29 mouse cellular contexts compared by ENCODE assay signal in the genomic region with DNA sequence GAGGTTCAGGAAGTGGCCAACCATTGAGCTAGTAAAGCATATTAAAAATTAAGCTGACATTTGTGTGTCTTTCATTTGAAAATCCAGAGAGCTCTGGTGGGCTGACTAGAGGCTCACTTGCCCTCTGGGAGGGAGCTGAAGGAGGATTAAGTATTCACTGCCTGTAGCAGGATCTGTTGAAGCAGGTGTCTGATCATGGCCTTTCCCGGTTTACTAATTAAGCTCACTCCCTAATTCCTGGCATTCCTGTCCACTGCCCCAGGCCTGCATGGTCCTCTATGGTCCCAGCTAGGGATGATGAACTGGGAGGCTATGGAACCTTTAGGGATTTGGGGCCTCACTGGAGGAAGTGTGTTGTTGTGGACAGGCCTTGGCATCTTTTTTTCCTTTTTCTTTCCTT. TPM values are rescaled to one million over a fixed set of nuclear protein-coding genes. Genes with fewer than 3 reads are reported as not detected.
DNase-seq lines count a peak whose midpoint lies in the region; ATAC-seq lines count a peak whose summit lies in the region.
"Had no signal": no experiment of that assay in that cellular context is flagged by ENCODE, and none has a peak within 500 bp of the region (broad histone marks: within the 10 kb centered on the region; RNA-seq: fewer than 3 reads in every experiment).

No protein-coding gene starts in this region.

- no peak overlapping the region for H3K9ac ChIP-seq in kidney, embryonic 15.5 days
- H3K9ac ChIP-seq: heart, embryonic 15.5 days; limb, embryonic 12.5 days; lung, embryonic 15.5 days; midbrain, embryonic 12.5 days; neural tube, embryonic 13.5 days had no signal

- intact Hi-C loops in left cerebral cortex, postnatal 14 days (cut with DNase I), result no loop called here

- H3K4me1 ChIP-seq in kidney, embryonic 15.5 days, result no peaks in the 10 kb centered on the region
- H3K4me1 ChIP-seq: heart, embryonic 10.5 days; heart, embryonic 15.5 days; limb, embryonic 12.5 days; lung, embryonic 15.5 days; midbrain, embryonic 12.5 days; neural tube, embryonic 13.5 days had no signal

- peak overlapping the region; percentile 69; the same call in 1 of the 2 replicates for H3K27ac ChIP-seq in kidney, embryonic 15.5 days
- H3K27ac ChIP-seq: heart, embryonic 10.5 days; heart, embryonic 15.5 days; limb, embryonic 12.5 days; lung, embryonic 15.5 days; midbrain, embryonic 12.5 days; neural tube, embryonic 13.5 days; stomach, postnatal 0 days had no signal

- DNase-seq in ZHBTc4 (ENCODE audit: low read depth, low spot score), result peak; percentile 42
- DNase-seq in kidney, adult 18-20 months, result peak; percentile 27
- DNase-seq in kidney, postnatal 25 days, result peak; percentile 29 to 55
- no peak for DNase-seq in thymus, postnatal 25 days
- DNase-seq in heart, adult 9 months (ENCODE audit: low spot score in 2 of 2), result no peak
- no peak for DNase-seq in spleen, adult 18-20 months
- DNase-seq in left cerebral cortex, postnatal 14 days (ENCODE audit: low spot score in 2 of 2), result no peak
- DNase-seq: adrenal gland, postnatal 14 days; B cell, adult 2 months; cerebellum, adult 2 months; cerebellum, postnatal 14 days; gastrocnemius, postnatal 10 days; layer of hippocampus, adult 9-11 months; thymus, adult 2 months had no signal

- ATAC-seq in kidney, embryonic 15.5 days (replicated peaks; ENCODE audit: low FRiP score), result peak; percentile 90
- ATAC-seq: forebrain, embryonic 16.5 days; hindbrain, embryonic 16.5 days had no signal

- H3K36me3 ChIP-seq in kidney, embryonic 15.5 days, result no peaks in the 10 kb centered on the region
- H3K36me3 ChIP-seq: heart, embryonic 10.5 days; heart, embryonic 15.5 days; limb, embryonic 12.5 days; lung, embryonic 15.5 days; midbrain, embryonic 12.5 days; neural tube, embryonic 13.5 days had no signal

- no peak overlapping the region for H3K4me3 ChIP-seq in kidney, embryonic 15.5 days (replicated peaks)
- H3K4me3 ChIP-seq: erythroblast, embryonic 14.5 days; heart, embryonic 10.5 days; heart, embryonic 15.5 days; limb, embryonic 12.5 days; lung, embryonic 15.5 days; midbrain, embryonic 12.5 days; neural tube, embryonic 13.5 days had no signal

- no peak overlapping the region for H3K4me2 ChIP-seq in kidney, embryonic 15.5 days
- H3K4me2 ChIP-seq: heart, embryonic 15.5 days; limb, embryonic 12.5 days; lung, embryonic 15.5 days; midbrain, embryonic 12.5 days; neural tube, embryonic 13.5 days had no signal

- no peaks in the 10 kb centered on the region for H3K27me3 ChIP-seq in kidney, embryonic 15.5 days
- H3K27me3 ChIP-seq: lung, embryonic 15.5 days; midbrain, embryonic 12.5 days; neural tube, embryonic 13.5 days had no signal

- 38% methylated on average over 1 of the region's 1 CpGs for WGBS in kidney, embryonic 15.5 days

- H3K9me3 ChIP-seq in kidney, embryonic 15.5 days (replicated peaks), result no peaks in the 10 kb centered on the region
- H3K9me3 ChIP-seq: heart, embryonic 10.5 days; heart, embryonic 15.5 days; limb, embryonic 12.5 days; lung, embryonic 15.5 days; midbrain, embryonic 12.5 days; neural tube, embryonic 13.5 days had no signal

RNA-seq across cellular contexts. Expression of gene Chga, which starts 19.0 kb away (rescaled TPM):
- polyA plus RNA-seq in kidney, embryonic 15.5 days (2015; fragmentation: Nextera tagmentation; extraction: Ambion mirVana), result 6.1 and 30.2 TPM in 2 replicates
- 100 to 1,000 TPM; 190 to 204 TPM for total RNA-seq in left cerebral cortex, postnatal 14 days (2021)
- total RNA-seq: granulocyte monocyte progenitor cell, adult 5-6 weeks; heart, postnatal 25 days; liver, adult 2 months; megakaryocyte, adult 5-6 weeks had no signal
- polyA plus RNA-seq: liver, adult 2 months had no signal

Comparison
In these comparisons a context has a peak if more than half of its experiments do, and no peak if none do; other contexts are left out.
1. DNase-seq: peak in ZHBTc4 (single experiment), kidney, adult 18-20 months (single experiment) and kidney, postnatal 25 days (2 of 2); none in thymus, postnatal 25 days (single experiment), heart, adult 9 months (0 of 2), spleen, adult 18-20 months (0 of 2) and left cerebral cortex, postnatal 14 days (0 of 2).